Mouse (Mus musculus) CH12.LX (cell line): ENCODE results near the gene Napa. TPM values are rescaled to one million over a fixed set of nuclear protein-coding genes. Genes with fewer than 3 reads are reported as not detected.
A peak's percentile ranks its signal among the peaks of the same experiment; 100 is the strongest.

Experiments used
- DNase-seq: peaks from one replicate; pipeline ENCODE4 v3.0.0-alpha.2; 2013; ENCODE audit errors: extremely low read depth
- H3K27ac ChIP-seq: 2 replicates; pipeline ENCODE4 v1.5.1; 2012; ENCODE audit warnings: low read depth, mild to moderate bottlenecking, control low read depth, moderate library complexity; ENCODE audit not compliant: insufficient read depth
- H3K27me3 ChIP-seq: replicated peaks from 2 replicates; pipeline ENCODE3; 2012; ENCODE audit warnings: inconsistent platforms
- H3K36me3 ChIP-seq, 2 experiments: replicated peaks in 1 of 2; 2 replicates each; pipeline versions ENCODE3 to v1.6.1; 2012; ENCODE audit warnings: inconsistent platforms in 1 of 2, low read length in 1 of 2, mild to moderate bottlenecking in 1 of 2, mixed read lengths in 1 of 2, moderate library complexity in 1 of 2; ENCODE audit not compliant: control insufficient read depth in 1 of 2, insufficient read depth in 1 of 2
- H3K4me1 ChIP-seq, 2 experiments: 2 replicates each; pipeline ENCODE4 v1.6.1; 2012; ENCODE audit warnings: inconsistent platforms in 1 of 2, moderate library complexity in 1 of 2; ENCODE audit not compliant: insufficient read depth in 2 of 2, control insufficient read depth in 1 of 2
- H3K4me2 ChIP-seq: 2 replicates; pipeline ENCODE4 v1.6.1; 2012; ENCODE audit warnings: low read depth, mild to moderate bottlenecking, control low read depth; ENCODE audit not compliant: poor library complexity, insufficient read depth, severe bottlenecking
- H3K4me3 ChIP-seq, 3 experiments: fragments of 150-350 bp in 1 of 3; sonication (generic) in 1 of 3; replicated peaks in 1 of 3; 2 replicates each; pipeline versions ENCODE3 to v1.5.1; 2011 to 2012; ENCODE audit warnings: low read depth in 2 of 3, low read length in 2 of 3, mild to moderate bottlenecking in 2 of 3, moderate library complexity in 2 of 3, control low read depth in 1 of 3, improper control_type of control experiment in 1 of 3, inconsistent platforms in 1 of 3, mixed read lengths in 1 of 3; ENCODE audit not compliant: poor library complexity in 1 of 3
- H3K79me2 ChIP-seq: replicated peaks from 2 replicates; pipeline ENCODE4 v1.6.1; 2012; ENCODE audit warnings: mild to moderate bottlenecking, moderate library complexity; ENCODE audit not compliant: control insufficient read depth, poor library complexity, insufficient read depth, severe bottlenecking; ENCODE audit errors: extremely low read depth
- H3K9ac ChIP-seq: 2 replicates; pipeline ENCODE4 v1.6.1; 2012; ENCODE audit warnings: low read depth, mild to moderate bottlenecking, control low read depth, moderate library complexity; ENCODE audit not compliant: insufficient read depth
- H3K9me3 ChIP-seq: replicated peaks from 2 replicates; pipeline ENCODE3; 2012; ENCODE audit warnings: low read length, inconsistent platforms, mixed read lengths
- BHLHE40 ChIP-seq: IDR thresholded peaks from 2 replicates; pipeline ENCODE4 v1.6.1; 2011; ENCODE audit warnings: mild to moderate bottlenecking, low read depth, low read length, improper control_type of control experiment
- CHD1 ChIP-seq: IDR thresholded peaks from 2 replicates; pipeline ENCODE4 v1.6.1; 2012; ENCODE audit warnings: low read depth, low read length, improper control_type of control experiment, inconsistent platforms
- ELF1 ChIP-seq: IDR thresholded peaks from 2 replicates; pipeline ENCODE4 v1.6.1; 2014; ENCODE audit warnings: low read depth, mild to moderate bottlenecking, inconsistent platforms, low read length, improper control_type of control experiment
- EP300 ChIP-seq: IDR thresholded peaks from 2 replicates; pipeline ENCODE4 v1.6.1; 2011; ENCODE audit warnings: low read length, improper control_type of control experiment
- HCFC1 ChIP-seq: IDR thresholded peaks from 2 replicates; pipeline ENCODE4 v1.6.1; 2012; ENCODE audit warnings: low read depth, mild to moderate bottlenecking, inconsistent platforms, low read length, improper control_type of control experiment
- JUN ChIP-seq: IDR thresholded peaks from 2 replicates; pipeline ENCODE4 v1.6.1; 2011; ENCODE audit warnings: low read depth, mild to moderate bottlenecking, low read length, improper control_type of control experiment, moderate library complexity; ENCODE audit not compliant: insufficient read depth
- JUND ChIP-seq: conservative IDR thresholded peaks from 2 replicates; pipeline ENCODE4 v1.6.1; 2011; ENCODE audit warnings: low read depth, low read length, improper control_type of control experiment
- MAZ ChIP-seq: IDR thresholded peaks from 2 replicates; pipeline ENCODE4 v1.6.1; 2012; ENCODE audit warnings: low read depth, mild to moderate bottlenecking, inconsistent platforms, low read length, improper control_type of control experiment, moderate library complexity
- MXI1 ChIP-seq: IDR thresholded peaks from 2 replicates; pipeline ENCODE4 v1.6.1; 2011; ENCODE audit warnings: mild to moderate bottlenecking, low read depth, low read length, improper control_type of control experiment
- MYC ChIP-seq: IDR thresholded peaks from 2 replicates; pipeline ENCODE4 v1.6.1; 2011; ENCODE audit warnings: low read depth, mild to moderate bottlenecking, improper control_type of control experiment, low read length
- NELFE ChIP-seq: IDR thresholded peaks from 2 replicates; pipeline ENCODE4 v1.6.1; 2011; ENCODE audit warnings: low read depth, low read length, improper control_type of control experiment
- PAX5 ChIP-seq: IDR thresholded peaks from 2 replicates; pipeline ENCODE4 v1.6.1; 2012; ENCODE audit warnings: low read length, inconsistent platforms, mixed read lengths
- POLR2A ChIP-seq: IDR thresholded peaks from 2 replicates; pipeline ENCODE4 v1.6.1; 2011; ENCODE audit warnings: low read depth, mild to moderate bottlenecking, improper control_type of control experiment, low read length
- RAD21 ChIP-seq: IDR thresholded peaks from 2 replicates; pipeline ENCODE4 v1.6.1; 2011; ENCODE audit warnings: low read depth, mild to moderate bottlenecking, low read length, improper control_type of control experiment, moderate library complexity
- SIN3A ChIP-seq: IDR thresholded peaks from 2 replicates; pipeline ENCODE4 v1.6.1; 2012; ENCODE audit warnings: low read length, improper control_type of control experiment, inconsistent platforms
- SMC3 ChIP-seq: IDR thresholded peaks from 2 replicates; pipeline ENCODE4 v1.6.1; 2011; ENCODE audit warnings: low read depth, low read length, improper control_type of control experiment
- TBP ChIP-seq: conservative IDR thresholded peaks from 2 replicates; pipeline ENCODE4 v1.6.1; 2011; ENCODE audit warnings: low read depth, low read length, improper control_type of control experiment
- TCF12 ChIP-seq: IDR thresholded peaks from 2 replicates; pipeline ENCODE4 v1.6.1; 2014; ENCODE audit warnings: low read depth, mild to moderate bottlenecking, inconsistent platforms, low read length, improper control_type of control experiment
- UBTF ChIP-seq: IDR thresholded peaks from 2 replicates; pipeline ENCODE4 v1.6.1; 2012; ENCODE audit warnings: low read depth, mild to moderate bottlenecking, inconsistent platforms, low read length, improper control_type of control experiment, moderate library complexity
- dilution Hi-C: fragments of 300-500 bp; cut with MboI; formaldehyde crosslinking; loops from 2 replicates; pipeline ENCODE4 v1.14.3; 2020; ENCODE audit warnings: low sequenced_read_pairs; ENCODE audit not compliant: extremely low pct_unique_long_range_greater_than_20kb, extremely low pct_ligation_motif_present
- in situ Hi-C: fragments of 300-500 bp; cut with MboI; formaldehyde crosslinking; loops from 3 replicates; pipeline ENCODE4 v1.14.3; 2019; ENCODE audit warnings: low sequenced_read_pairs, low pct_ligation_motif_present, low pct_unique_long_range_greater_than_20kb, mixed read lengths
- polyA plus RNA-seq: library from polyadenylated mRNA; unstranded; fragments of >175 nt; gene quantifications from 2 replicates; pipeline ENCODE4 v1.2.1, GENCODE M21; 2012; ENCODE audit warnings: low read depth; ENCODE audit not compliant: insufficient read length
- total RNA-seq, 2 experiments: library from RNA; depleted of rRNA; stranded (reverse); fragments of 300-350 nt in 1 of 2; fragments of >200 nt in 1 of 2; gene quantifications; 2 replicates each; pipeline ENCODE4 v1.2.3; 2012 to 2014

Napa gene
- total and polyA plus RNA-seq, 3 experiments, result 84.8 to 112 (median 106) TPM

- TF ChIP-seq MAZ (no peak), BHLHE40 (peak; percentile 85), EP300 (peak; percentile 60), NELFE (peak; percentile 54)
These were observed 41.1 kb upstream of the Napa start (continued) for GRCm38 (mm10) chr7:16057136-16057534.

- TF ChIP-seq CHD1 (no peak), JUND (no peak), RAD21 (no peak), MYC (no peak), UBTF (no peak), JUN (no peak), HCFC1 (no peak), MXI1 (no peak), EP300 (no peak), TCF12 (no peak), TBP (no peak), POLR2A (no peak), PAX5 (no peak), SMC3 (no peak)
- H3K9ac ChIP-seq, result no peak within 1 kb of the TSS
- H3K4me1 ChIP-seq, result peaks cover 6 to 14% of the 10 kb centered on the region in 2 experiments; a peak in 3 of 4 replicates
- dilution Hi-C loops, result no loop called here
- no peak within 1 kb of the TSS for H3K4me2 ChIP-seq
- H3K27ac ChIP-seq, result no peak within 1 kb of the TSS
- DNase-seq, result no peak
- H3K4me3 ChIP-seq, result no peak within 1 kb of the TSS
- H3K9me3 ChIP-seq, result peaks cover 12% of the 10 kb centered on the region
- H3K36me3 ChIP-seq, result no peaks in the 10 kb centered on the region
- H3K79me2 ChIP-seq, result no peaks in the 10 kb centered on the region
- H3K27me3 ChIP-seq, result no peaks in the 10 kb centered on the region
- in situ Hi-C loops, result loop anchor here (25.0 kb wide), 1 partner anchor 201 kb away; the partner anchor contains the start of genes C5ar1 and Inafm1
These were observed 36.8 kb upstream of the Napa start, which contains the start of gene Zfp541 for GRCm38 (mm10) chr7:16061219-16062098. Gene Zfp541 (plus strand): TSS chr7:16061814.

GRCm38 (mm10) chr7:16062099-16062420, 36.2 kb upstream of the Napa start:
- dilution Hi-C loops, result no loop called here
- H3K27ac ChIP-seq, result no peak overlapping the region

More at GRCm38 (mm10) chr7:16062099-16062420, 36.2 kb upstream of the Napa start:
- in situ Hi-C loops, result loop anchor here (25.0 kb wide), 1 partner anchor 200 kb away; the partner anchor contains the start of genes C5ar1 and Inafm1
- Histone ChIP-seq H3K4me1 (peaks cover 3 to 8% of the 10 kb centered on the region in 2 experiments; a peak in 3 of 4 replicates), H3K36me3 (no peaks in the 10 kb centered on the region), H3K9ac (no peak overlapping the region), H3K4me2 (no peak overlapping the region), H3K9me3 (peaks cover 12% of the 10 kb centered on the region), H3K27me3 (no peaks in the 10 kb centered on the region), H3K4me3 (no peak overlapping the region), H3K79me2 (no peaks in the 10 kb centered on the region)
- DNase-seq, result no peak
- no peak for TF ChIP-seq TCF12
- no peak for TF ChIP-seq ELF1
- no peak for TF ChIP-seq SIN3A
- no peak for TF ChIP-seq POLR2A
